Mouse (Mus musculus) limb, embryonic 12.5 days (tissue): ENCODE data around the gene Eps8l3. TPM values are rescaled to one million over a fixed set of nuclear protein-coding genes. Genes with fewer than 3 reads are reported as not detected.

Source experiments
- ATAC-seq: fragments of 200-750 bp; cut with Nextera tagmentation; 2 replicates; pipeline ENCODE4 v1.8.0; 2017; ENCODE audit warnings: low read depth, moderate TSS enrichment; ENCODE audit not compliant: insufficient number of reproducible peaks, insufficient read depth, low FRiP score, low TSS enrichment
- H3K27ac ChIP-seq: fragments of 300-500 bp; sonication (generic); 2 replicates; pipeline ENCODE4 v1.5.1; 2016; ENCODE audit warnings: mild to moderate bottlenecking, moderate library complexity
- H3K27me3 ChIP-seq: fragments of 300-500 bp; sonication (generic); 2 replicates; pipeline ENCODE4 v1.6.1; 2016; ENCODE audit warnings: mild to moderate bottlenecking, moderate library complexity
- H3K36me3 ChIP-seq: fragments of 300-500 bp; sonication (generic); 2 replicates; pipeline ENCODE4 v1.6.1; 2016; ENCODE audit warnings: mild to moderate bottlenecking, moderate library complexity
- H3K4me1 ChIP-seq: fragments of 300-500 bp; sonication (generic); replicated peaks from 2 replicates; pipeline ENCODE4 v1.6.1; 2016
- H3K4me2 ChIP-seq: fragments of 300-500 bp; sonication (generic); 2 replicates; pipeline ENCODE4 v1.6.1; 2016; ENCODE audit warnings: mild to moderate bottlenecking, moderate library complexity
- H3K4me3 ChIP-seq: fragments of 300-500 bp; sonication (generic); replicated peaks from 2 replicates; pipeline ENCODE4 v1.5.1; 2016; ENCODE audit warnings: mild to moderate bottlenecking
- H3K9ac ChIP-seq: fragments of 300-500 bp; sonication (generic); replicated peaks from 2 replicates; pipeline ENCODE4 v1.6.1; 2016; ENCODE audit warnings: mild to moderate bottlenecking, moderate library complexity
- H3K9me3 ChIP-seq: fragments of 300-500 bp; sonication (generic); 2 replicates; pipeline ENCODE4 v1.6.1; 2016; ENCODE audit warnings: mild to moderate bottlenecking, moderate library complexity
- WGBS: fragments of 180-500 bp; shearing (Covaris S2); methylation state at CpG from one replicate; pipeline ENCODE4 v1.1.7; 2016; 5-methylcytosine and 5-hydroxymethylcytosine counted together
- polyA plus RNA-seq: library from polyadenylated mRNA; unstranded; fragments of >200 nt; fragmentation: Nextera tagmentation; extraction: Ambion mirVana; gene quantifications from 2 replicates; pipeline ENCODE4 v1.2.1, GENCODE M21; 2016

Gene Eps8l3
- polyA plus RNA-seq, 1 experiment from 2014 or later = not detected

DNA sequence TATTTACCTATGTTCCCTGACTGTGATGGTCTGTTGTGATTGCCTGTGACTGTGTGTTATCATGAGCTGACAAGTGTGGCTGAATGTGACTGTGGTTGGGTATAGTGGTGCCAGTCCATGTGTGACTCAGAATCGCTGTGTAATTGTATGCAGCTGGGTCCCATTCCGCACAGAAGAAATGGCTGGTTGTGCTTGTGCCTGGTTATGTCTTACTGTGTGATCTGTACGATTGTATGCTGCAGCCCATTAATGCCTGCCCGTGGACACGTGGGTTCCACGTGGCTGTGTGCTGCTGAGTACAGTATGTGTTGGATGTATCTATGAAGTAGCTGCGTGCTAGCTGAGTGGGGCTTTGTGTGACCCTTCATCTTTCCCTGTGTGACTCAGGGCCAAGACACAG lies 36.2 kb upstream of the Eps8l3 start:
- Histone ChIP-seq H3K4me2 (no peak overlapping the region), H3K27ac (no peak overlapping the region), H3K27me3 (no peaks in the 10 kb centered on the region), H3K4me3 (no peak overlapping the region), H3K36me3 (no peaks in the 10 kb centered on the region), H3K9me3 (no peaks in the 10 kb centered on the region), H3K4me1 (peaks cover 7% of the 10 kb centered on the region), H3K9ac (no peak overlapping the region)
- 62% methylated on average over 7 of the region's 7 CpGs for WGBS
- no peak for ATAC-seq

- no peak overlapping the region for H3K27ac ChIP-seq
- no peak overlapping the region for H3K9ac ChIP-seq
- H3K36me3 ChIP-seq = no peaks in the 10 kb centered on the region
- no peak overlapping the region for H3K4me3 ChIP-seq
- whole genome bisulfite sequencing = 82% methylated on average over 7 of the region's 7 CpGs
- no peak overlapping the region for H3K4me2 ChIP-seq
- H3K9me3 ChIP-seq = no peaks in the 10 kb centered on the region
- peaks cover 7% of the 10 kb centered on the region for H3K4me1 ChIP-seq
- no peaks in the 10 kb centered on the region for H3K27me3 ChIP-seq
- ATAC-seq = no peak
These were observed 35.7 kb upstream of the Eps8l3 start for GRCm38 (mm10) chr3:107841370-107841769.

GRCm38 (mm10) chr3:107843406-107843805 lies 33.6 kb upstream of the Eps8l3 start:
- no peak overlapping the region for H3K4me3 ChIP-seq
- no peak overlapping the region for H3K27ac ChIP-seq
- no peaks in the 10 kb centered on the region for H3K27me3 ChIP-seq
- no peaks in the 10 kb centered on the region for H3K9me3 ChIP-seq
- no peak overlapping the region for H3K4me2 ChIP-seq
- ATAC-seq = no peak
- no peaks in the 10 kb centered on the region for H3K36me3 ChIP-seq
- no peak overlapping the region for H3K9ac ChIP-seq
- 89% methylated on average over 3 of the region's 3 CpGs for WGBS
- H3K4me1 ChIP-seq = peaks cover 16% of the 10 kb centered on the region

DNA sequence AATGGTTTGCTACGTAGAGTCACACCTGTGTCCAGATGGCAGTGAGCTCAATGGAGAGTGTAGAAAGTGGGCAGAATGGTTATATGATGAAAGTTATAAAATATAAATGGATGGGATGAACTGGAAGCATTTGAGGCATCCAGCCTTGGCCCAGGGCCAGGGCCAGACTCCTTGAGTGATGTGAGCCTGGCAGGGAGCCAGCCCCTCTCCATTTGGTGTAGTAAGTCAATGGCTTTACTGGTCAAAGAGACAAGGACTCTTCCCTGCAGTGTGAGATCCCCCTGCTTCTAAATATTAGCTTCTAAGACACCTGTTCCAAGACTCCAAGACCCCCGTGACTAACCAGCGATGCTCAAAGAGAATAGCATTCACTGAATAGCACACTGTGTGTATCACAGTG lies 33.0 kb upstream of the Eps8l3 start:
- Histone ChIP-seq H3K27me3 (no peaks in the 10 kb centered on the region), H3K36me3 (no peaks in the 10 kb centered on the region), H3K4me2 (no peak overlapping the region), H3K9me3 (no peaks in the 10 kb centered on the region), H3K4me1 (peaks cover 21% of the 10 kb centered on the region), H3K4me3 (no peak overlapping the region), H3K9ac (no peak overlapping the region), H3K27ac (no peak overlapping the region)
- no peak for ATAC-seq
- 86% methylated on average over 3 of the region's 3 CpGs for WGBS

- ATAC-seq = no peak
- WGBS = 84% methylated on average over 2 of the region's 2 CpGs
These were observed 32.5 kb upstream of the Eps8l3 start for GRCm38 (mm10) chr3:107844499-107844898.

DNA sequence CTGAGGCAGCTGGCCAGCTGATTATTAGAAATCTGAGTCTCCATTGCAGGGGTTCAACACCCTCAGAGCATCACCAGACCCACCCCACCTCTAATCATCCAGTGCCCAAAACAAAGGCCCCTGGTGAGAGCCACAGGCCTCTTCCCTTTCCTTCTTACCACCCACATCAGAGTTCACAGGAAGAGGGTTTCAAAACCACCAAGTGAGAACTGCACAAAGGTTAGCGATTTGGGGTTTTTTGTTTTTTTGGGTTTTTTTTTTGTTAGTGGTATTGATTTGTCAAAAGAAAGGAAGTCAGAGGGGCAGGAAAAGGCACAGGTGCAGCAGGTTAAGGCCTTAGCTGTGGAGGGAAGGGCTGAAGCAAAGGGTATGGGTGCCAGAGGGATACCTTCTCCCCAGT lies 30.9 kb upstream of the Eps8l3 start:
- Histone ChIP-seq H3K4me3 (no peak overlapping the region), H3K9ac (no peak overlapping the region), H3K36me3 (no peaks in the 10 kb centered on the region), H3K4me2 (no peak overlapping the region), H3K27me3 (no peaks in the 10 kb centered on the region), H3K27ac (no peak overlapping the region), H3K4me1 (peaks cover 43% of the 10 kb centered on the region), H3K9me3 (no peaks in the 10 kb centered on the region)
- 81% methylated on average over 1 of the region's 1 CpGs for WGBS
- ATAC-seq = no peak

More at GRCm38 (mm10) chr3:107844499-107844898, 32.5 kb upstream of the Eps8l3 start:
- Histone ChIP-seq H3K4me2 (no peak overlapping the region), H3K4me3 (no peak overlapping the region), H3K9ac (no peak overlapping the region), H3K27me3 (no peaks in the 10 kb centered on the region), H3K9me3 (no peaks in the 10 kb centered on the region), H3K4me1 (peaks cover 26% of the 10 kb centered on the region), H3K36me3 (no peaks in the 10 kb centered on the region), H3K27ac (no peak overlapping the region)

DNA sequence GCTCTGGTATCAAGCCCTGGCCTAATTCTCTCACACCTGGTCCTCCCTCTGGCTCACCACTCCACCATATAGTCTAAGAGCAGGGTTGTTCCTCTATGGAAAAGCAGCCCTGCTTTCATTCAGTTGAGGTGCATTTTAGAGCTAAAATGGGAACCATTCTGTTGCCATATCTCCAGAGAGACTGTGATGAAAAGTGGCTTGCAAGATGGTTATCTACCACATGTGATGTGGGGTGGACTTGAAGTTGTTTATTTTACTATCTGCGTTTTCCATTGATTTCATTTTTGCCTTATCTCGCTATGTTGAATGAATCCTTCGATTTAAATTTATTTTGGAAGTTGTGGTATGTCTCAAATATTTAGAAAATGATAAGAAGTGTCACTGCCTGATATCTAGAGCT lies 30.2 kb upstream of the Eps8l3 start:
- Histone ChIP-seq H3K36me3 (no peaks in the 10 kb centered on the region), H3K27me3 (no peaks in the 10 kb centered on the region), H3K4me1 (peaks cover 44% of the 10 kb centered on the region), H3K4me2 (no peak overlapping the region), H3K9ac (no peak overlapping the region), H3K27ac (no peak overlapping the region), H3K9me3 (no peaks in the 10 kb centered on the region), H3K4me3 (no peak overlapping the region)
- ATAC-seq = no peak
- 92% methylated on average over 3 of the region's 3 CpGs for whole genome bisulfite sequencing

GRCm38 (mm10) chr3:107848126-107848525 lies 28.9 kb upstream of the Eps8l3 start:
- no peak overlapping the region for H3K9ac ChIP-seq
- H3K9me3 ChIP-seq = no peaks in the 10 kb centered on the region
- H3K27me3 ChIP-seq = no peaks in the 10 kb centered on the region
- no peaks in the 10 kb centered on the region for H3K36me3 ChIP-seq
- no peak overlapping the region; the same call in 1 of the 2 replicates for H3K27ac ChIP-seq
- no peak overlapping the region for H3K4me3 ChIP-seq
- 39% methylated on average over 4 of the region's 4 CpGs for WGBS
- H3K4me1 ChIP-seq = peaks cover 54% of the 10 kb centered on the region
- ATAC-seq = no peak
- H3K4me2 ChIP-seq = no peak overlapping the region

- H3K4me2 ChIP-seq = no peak overlapping the region
- ATAC-seq = no peak
- WGBS = 62% methylated on average over 6 of the region's 6 CpGs
- no peak overlapping the region for H3K4me3 ChIP-seq
- H3K9me3 ChIP-seq = no peaks in the 10 kb centered on the region
- no peaks in the 10 kb centered on the region for H3K36me3 ChIP-seq
- H3K27me3 ChIP-seq = no peaks in the 10 kb centered on the region
- peaks cover 49% of the 10 kb centered on the region for H3K4me1 ChIP-seq
- H3K9ac ChIP-seq = no peak overlapping the region
- no peak overlapping the region for H3K27ac ChIP-seq
These were observed 27.9 kb upstream of the Eps8l3 start for GRCm38 (mm10) chr3:107849000-107849692.

DNA sequence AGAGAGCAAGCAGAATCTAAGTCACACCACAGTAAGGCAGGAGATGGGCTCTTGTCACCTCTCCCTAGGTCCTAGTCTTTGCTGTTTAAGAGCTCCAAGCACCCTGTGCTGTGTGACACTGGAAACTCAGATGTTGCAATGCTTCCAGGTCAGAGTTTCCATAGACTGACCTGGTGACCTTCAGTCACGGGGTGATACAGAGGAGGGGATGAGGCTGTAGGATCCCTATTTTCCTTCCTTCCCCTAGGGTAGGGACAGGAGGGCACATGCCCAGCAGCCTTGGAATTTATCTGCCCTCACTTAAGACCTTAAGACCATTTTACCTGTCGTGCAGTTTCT lies 27.4 kb upstream of the Eps8l3 start:
- WGBS = 54% methylated on average over 2 of the region's 2 CpGs
- H3K27ac ChIP-seq = peak overlapping the region; percentile 75; the same call in 1 of the 2 replicates
- no peak overlapping the region for H3K9ac ChIP-seq

GRCm38 (mm10) chr3:107850418-107851031 lies 26.5 kb upstream of the Eps8l3 start:
- peak overlapping the region; percentile 75 for H3K27ac ChIP-seq
- H3K36me3 ChIP-seq = no peaks in the 10 kb centered on the region
- no peaks in the 10 kb centered on the region for H3K27me3 ChIP-seq
- 6% methylated on average over 12 of the region's 12 CpGs for WGBS
- peak overlapping the region; percentile 42 for H3K4me2 ChIP-seq
- H3K4me3 ChIP-seq = no peak overlapping the region; the same call in 1 of the 2 replicates
- ATAC-seq = peak; percentile 39; the same call in 1 of the 2 replicates
- H3K9ac ChIP-seq = 0 out of 2 replicates have a peak overlapping the region, but pooled peaks have one; percentile 18
- no peaks in the 10 kb centered on the region for H3K9me3 ChIP-seq
- H3K4me1 ChIP-seq = peaks cover 52% of the 10 kb centered on the region

More for the DNA sequence above, 27.4 kb upstream of the Eps8l3 start:
- no peak for ATAC-seq
- H3K4me2 ChIP-seq = no peak overlapping the region
- no peak overlapping the region for H3K4me3 ChIP-seq
- no peaks in the 10 kb centered on the region for H3K9me3 ChIP-seq
- no peaks in the 10 kb centered on the region for H3K36me3 ChIP-seq
- H3K4me1 ChIP-seq = peaks cover 48% of the 10 kb centered on the region
- no peaks in the 10 kb centered on the region for H3K27me3 ChIP-seq
